Comparison of ENCODE assay signal across 8 mouse cellular contexts in genomic region chr8:71465733-71466132, GRCm38 (mm10). TPM values are rescaled to one million over a fixed set of nuclear protein-coding genes. Genes with fewer than 3 reads are reported as not detected.
DNase-seq lines count a peak whose midpoint lies in the region; ATAC-seq and TF ChIP-seq lines count a peak whose summit lies in the region.

No protein-coding gene starts in this region.

- no peak overlapping the region for H3K27ac ChIP-seq in ES-Bruce4 (ENCODE audit: insufficient read depth, low read length)
- no peak overlapping the region for H3K27ac ChIP-seq in forebrain, embryonic 15.5 days (replicated peaks)
- H3K27ac ChIP-seq in liver, embryonic 13.5 days: peak overlapping the region; percentile 73; the same call in 1 of the 2 replicates

- peak overlapping the region; percentile 84 for H3K9ac ChIP-seq in ES-Bruce4 (ENCODE audit: low read depth, poor library complexity, severe bottlenecking)
- peak overlapping the region; percentile 62 for H3K9ac ChIP-seq in forebrain, embryonic 15.5 days (replicated peaks)
- H3K9ac ChIP-seq in liver, embryonic 13.5 days: peak overlapping the region; percentile 85

- peak overlapping the region; percentile 80 for H3K4me2 ChIP-seq in forebrain, embryonic 15.5 days (replicated peaks)
- H3K4me2 ChIP-seq in liver, embryonic 13.5 days: peak overlapping the region; percentile 94

- peaks cover 4% of the 10 kb centered on the region for H3K4me1 ChIP-seq in ES-Bruce4 (ENCODE audit: control insufficient read depth, insufficient read depth, low read length)
- peaks cover 59% of the 10 kb centered on the region for H3K4me1 ChIP-seq in forebrain, embryonic 15.5 days
- H3K4me1 ChIP-seq in liver, embryonic 13.5 days (replicated peaks): peaks cover 54% of the 10 kb centered on the region

- peaks cover 3% of the 10 kb centered on the region; the same call in 1 of the 2 replicates for H3K36me3 ChIP-seq in ES-Bruce4 (ENCODE audit: control insufficient read depth, insufficient read depth, low read length, poor library complexity, severe bottlenecking)
- H3K36me3 ChIP-seq in forebrain, embryonic 15.5 days: peaks cover 6% of the 10 kb centered on the region; the same call in 1 of the 2 replicates
- peaks cover 24% of the 10 kb centered on the region for H3K36me3 ChIP-seq in liver, embryonic 13.5 days

- H3K27me3 ChIP-seq in ES-Bruce4 (ENCODE audit: control insufficient read depth, insufficient read depth, low read length, poor library complexity, severe bottlenecking): 0 out of 2 replicates have a peak, but pooled peaks cover 2% of the 10 kb centered on the region
- no peaks in the 10 kb centered on the region for H3K27me3 ChIP-seq in forebrain, embryonic 15.5 days
- H3K27me3 ChIP-seq in liver, embryonic 13.5 days: peaks cover 12% of the 10 kb centered on the region; the same call in 1 of the 2 replicates

- H3K9me3 ChIP-seq in ES-Bruce4 (replicated peaks; ENCODE audit: control insufficient read depth, insufficient read depth, low read length, poor library complexity, severe bottlenecking): no peaks in the 10 kb centered on the region
- H3K9me3 ChIP-seq in forebrain, embryonic 15.5 days: no peaks in the 10 kb centered on the region
- H3K9me3 ChIP-seq in liver, embryonic 13.5 days (replicated peaks): no peaks in the 10 kb centered on the region; the same call in 1 of the 2 replicates

- intact Hi-C loops in heart, postnatal 25 days (cut with DNase I): no loop called here
- intact Hi-C loops in left cerebral cortex, postnatal 25 days (cut with DNase I): loop anchor here (2.0 kb wide), 1 partner anchor 77 kb away; the partner anchor contains the start of gene Mvb12a

- H3K4me3 ChIP-seq in ES-Bruce4 (ENCODE audit: low read depth, low read length): 0 out of 2 replicates have a peak overlapping the region, but pooled peaks have one; percentile 91
- H3K4me3 ChIP-seq in forebrain, embryonic 15.5 days: peak overlapping the region; percentile 80
- peak overlapping the region; percentile 81 for H3K4me3 ChIP-seq in liver, embryonic 13.5 days (replicated peaks)

- no peak for TF ChIP-seq POLR2A in ES-Bruce4 (IDR thresholded peaks at IDR 0.05; ENCODE audit: insufficient read depth, low read length)

- TF ChIP-seq EP300 in ES-Bruce4 (IDR thresholded peaks at IDR 0.05; ENCODE audit: insufficient read depth, low read depth, low read length): no peak

- no peak for TF ChIP-seq CTCF in ES-Bruce4 (IDR thresholded peaks at IDR 0.05; ENCODE audit: low read depth, low read length)

- ATAC-seq in forebrain, embryonic 15.5 days (replicated peaks): no peak
- ATAC-seq in liver, embryonic 13.5 days (ENCODE audit: low read depth): no peak

- 82% methylated on average over 8 of the region's 8 CpGs for WGBS in forebrain, embryonic 15.5 days
- 73% methylated on average over 8 of the region's 8 CpGs for WGBS in liver, embryonic 13.5 days (ENCODE audit: insufficient replicate concordance)

- DNase-seq in heart, adult 11 months: peak; percentile 91
- DNase-seq in heart, postnatal 25 days (ENCODE audit: low spot score): no peak
- DNase-seq in liver, embryonic 13.5 days: no peak
- no peak for DNase-seq in right cerebral cortex, adult 18-20 months
- no peak for DNase-seq in left cerebral cortex, postnatal 25 days (ENCODE audit: low spot score in 2 of 2)
- no peak for DNase-seq in frontal cortex, postnatal 36 days (ENCODE audit: low spot score in 2 of 2)

RNA-seq across cellular contexts. Expression of gene Mrpl34, which starts 1.0 kb away (rescaled TPM):
- 100 to 1,000 TPM; 136 to 142 TPM for total RNA-seq in heart, postnatal 25 days (2021)
- 68.1 and 77.0 TPM in 2 replicates for polyA plus RNA-seq in ES-Bruce4 (2011; ENCODE audit: insufficient read depth, insufficient read length, low read depth, missing spikeins)
- 189 and 199 TPM in 2 replicates for polyA plus RNA-seq in forebrain, embryonic 15.5 days (2015; fragmentation: Nextera tagmentation; extraction: Ambion mirVana)
- polyA plus RNA-seq in liver, embryonic 13.5 days (2015; fragmentation: Nextera tagmentation; extraction: Ambion mirVana): 154 and 157 TPM in 2 replicates
- 10 to 100 TPM; 59.7 to 60.8 TPM for total RNA-seq in left cerebral cortex, postnatal 25 days (2021)

RNA-seq across cellular contexts. Expression of gene Abhd8, which starts 2.3 kb away (rescaled TPM):
- total RNA-seq in heart, postnatal 25 days (2021): 10 to 100 TPM; 32.4 to 32.6 TPM
- polyA plus RNA-seq in ES-Bruce4 (2011; ENCODE audit: insufficient read depth, insufficient read length, low read depth, missing spikeins): 10.1 and 13.7 TPM in 2 replicates
- 139 and 140 TPM in 2 replicates for polyA plus RNA-seq in forebrain, embryonic 15.5 days (2015; fragmentation: Nextera tagmentation; extraction: Ambion mirVana)
- 12.3 and 13.2 TPM in 2 replicates for polyA plus RNA-seq in liver, embryonic 13.5 days (2015; fragmentation: Nextera tagmentation; extraction: Ambion mirVana)
- 100 to 1,000 TPM; 299 to 324 TPM for total RNA-seq in left cerebral cortex, postnatal 25 days (2021)

RNA-seq across cellular contexts. Expression of gene Dda1, which starts 3.3 kb away (rescaled TPM):
- 10 to 100 TPM; 29.1 to 29.9 TPM for total RNA-seq in heart, postnatal 25 days (2021)
- 37.5 and 38.2 TPM in 2 replicates for polyA plus RNA-seq in ES-Bruce4 (2011; ENCODE audit: insufficient read depth, insufficient read length, low read depth, missing spikeins)
- 222 and 240 TPM in 2 replicates for polyA plus RNA-seq in forebrain, embryonic 15.5 days (2015; fragmentation: Nextera tagmentation; extraction: Ambion mirVana)
- 50.9 and 51.6 TPM in 2 replicates for polyA plus RNA-seq in liver, embryonic 13.5 days (2015; fragmentation: Nextera tagmentation; extraction: Ambion mirVana)
- 10 to 100 TPM; 80.9 to 84.8 TPM for total RNA-seq in left cerebral cortex, postnatal 25 days (2021)

RNA-seq across cellular contexts. Expression of gene Ano8, which starts 20.0 kb away (rescaled TPM):
- 10 to 100 TPM; 17.0 to 18.2 TPM for total RNA-seq in heart, postnatal 25 days (2021)
- polyA plus RNA-seq in ES-Bruce4 (2011; ENCODE audit: insufficient read depth, insufficient read length, low read depth, missing spikeins): 7.0 and 7.1 TPM in 2 replicates
- polyA plus RNA-seq in forebrain, embryonic 15.5 days (2015; fragmentation: Nextera tagmentation; extraction: Ambion mirVana): 9.4 and 9.8 TPM in 2 replicates
- 0.12 and 0.14 TPM in 2 replicates for polyA plus RNA-seq in liver, embryonic 13.5 days (2015; fragmentation: Nextera tagmentation; extraction: Ambion mirVana)
- total RNA-seq in left cerebral cortex, postnatal 25 days (2021): 10 to 100 TPM; 59.9 to 60.9 TPM

RNA-seq across cellular contexts. Expression of gene Gtpbp3, which starts 22.2 kb away (rescaled TPM):
- total RNA-seq in heart, postnatal 25 days (2021): 10 to 100 TPM; 18.5 to 19.4 TPM
- polyA plus RNA-seq in ES-Bruce4 (2011; ENCODE audit: insufficient read depth, insufficient read length, low read depth, missing spikeins): 14.8 and 16.3 TPM in 2 replicates
- polyA plus RNA-seq in forebrain, embryonic 15.5 days (2015; fragmentation: Nextera tagmentation; extraction: Ambion mirVana): 12.2 and 13.7 TPM in 2 replicates
- polyA plus RNA-seq in liver, embryonic 13.5 days (2015; fragmentation: Nextera tagmentation; extraction: Ambion mirVana): 6.8 and 7.3 TPM in 2 replicates
- total RNA-seq in left cerebral cortex, postnatal 25 days (2021): 10 to 100 TPM; 28.6 to 33.2 TPM
